Mouse (Mus musculus) MEL (cell line): ENCODE results near the gene Stx18.

Experiments
- CHD1 ChIP-seq: IDR thresholded peaks from 2 replicates; pipeline ENCODE4 v1.6.1; 2012; ENCODE audit warnings: low read depth, mild to moderate bottlenecking, inconsistent platforms, low read length, improper control_type of control experiment
- CHD2 ChIP-seq: IDR thresholded peaks from 2 replicates; pipeline ENCODE4 v1.6.1; 2011; ENCODE audit warnings: low read length, improper control_type of control experiment
- CTCF ChIP-seq, 3 experiments: IDR thresholded peaks in 2 of 3; conservative IDR thresholded peaks in 1 of 3; 2 replicates each; pipeline ENCODE4 v1.5.1; 2011 to 2012; ENCODE audit warnings: low read length in 3 of 3, low read depth in 2 of 3, mild to moderate bottlenecking in 2 of 3, improper control_type of control experiment in 1 of 3, inconsistent platforms in 1 of 3, mixed read lengths in 1 of 3, moderate library complexity in 1 of 3; ENCODE audit not compliant: control insufficient read depth in 1 of 3, insufficient read depth in 1 of 3, poor library complexity in 1 of 3, severe bottlenecking in 1 of 3
- POLR2A ChIP-seq, 2 experiments: IDR thresholded peaks; 2 replicates each; pipeline ENCODE4 v1.6.1; 2011 to 2012; ENCODE audit warnings: low read length in 2 of 2, mild to moderate bottlenecking in 2 of 2, control low read depth in 1 of 2, improper control_type of control experiment in 1 of 2, low read depth in 1 of 2, moderate library complexity in 1 of 2; ENCODE audit not compliant: control insufficient read depth in 1 of 2, insufficient read depth in 1 of 2, poor library complexity in 1 of 2
- RAD21 ChIP-seq: IDR thresholded peaks from 2 replicates; pipeline ENCODE4 v1.6.1; 2011; ENCODE audit warnings: mild to moderate bottlenecking, low read depth, low read length, improper control_type of control experiment
- TBP ChIP-seq: IDR thresholded peaks from 2 replicates; pipeline ENCODE4 v1.8.0; 2011; ENCODE audit warnings: low read depth, low read length, improper control_type of control experiment

DNA sequence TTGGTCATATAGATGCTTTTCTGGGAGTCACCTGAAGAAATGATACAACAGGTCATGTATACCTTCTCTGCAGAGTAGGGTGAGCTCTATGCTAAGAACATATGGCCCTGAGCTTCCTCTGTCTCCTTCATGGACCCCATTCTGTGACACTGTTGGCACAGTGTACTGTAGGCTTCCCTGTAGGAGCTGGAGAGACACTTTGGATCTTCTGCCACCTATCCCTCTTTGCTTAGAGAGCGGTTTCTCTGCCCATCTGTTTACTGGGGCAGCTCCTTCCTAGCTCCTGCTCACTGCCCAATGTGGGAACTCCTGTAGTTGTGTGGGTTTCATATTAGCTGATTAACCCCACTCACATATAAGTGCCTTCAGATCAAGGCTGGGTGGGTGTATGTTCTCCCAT, 28.1 kb downstream of the Stx18 start:
- TF ChIP-seq RAD21 (no peak), CTCF (IDR thresholded peaks at IDR 0.05 in 2 of 3, conservative IDR thresholded peaks at IDR 0.05 in 1 of 3; ENCODE audit: control insufficient read depth in 1 of 3, insufficient read depth in 1 of 3, low read depth in 2 of 3, low read length in 3 of 3, poor library complexity in 1 of 3, severe bottlenecking in 1 of 3) (no peak), POLR2A (IDR thresholded peaks at IDR 0.05; ENCODE audit: control insufficient read depth in 1 of 2, insufficient read depth in 1 of 2, low read depth in 1 of 2, low read length in 2 of 2, poor library complexity in 1 of 2) (no peak), CHD2 (no peak), TBP (no peak), CHD1 (no peak)
